Mouse (Mus musculus): ENCODE measurements around the gene Bmpr1a.

Gene Bmpr1a

DNA sequence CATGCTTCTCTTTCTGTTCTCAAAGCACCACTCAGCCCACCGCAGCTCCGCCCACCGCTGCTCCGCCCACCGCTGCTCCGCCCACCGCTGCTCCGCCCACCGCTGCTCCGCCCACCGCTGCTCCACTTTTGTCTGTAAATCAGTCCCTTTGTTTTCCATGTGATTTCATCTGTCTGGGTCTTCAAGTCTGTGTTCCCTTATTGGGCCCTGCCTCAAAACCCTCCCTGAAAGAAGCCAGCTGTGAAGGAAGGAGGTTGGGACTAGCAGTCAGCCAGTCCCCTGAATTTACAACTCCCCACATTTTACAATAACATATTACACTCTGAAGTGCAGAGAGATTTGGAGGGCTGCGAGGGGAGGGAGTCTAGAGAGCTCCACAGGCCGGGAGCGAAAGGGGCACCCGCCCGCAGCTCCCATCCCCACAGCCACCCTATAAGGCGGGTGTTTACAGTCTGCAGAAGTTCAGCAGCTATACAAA is 37.6 kb upstream of the Bmpr1a start:
- H3K4me1 ChIP-seq (replicated peaks; ENCODE audit: low read depth, low read length): peaks cover 34% of the 10 kb centered on the region
- H3K4me3 ChIP-seq (replicated peaks; ENCODE audit: low read length): peak overlapping the region; percentile 62
- no peaks in the 10 kb centered on the region for H3K36me3 ChIP-seq (ENCODE audit: insufficient read depth, low read length)
- TF ChIP-seq POU5F1 (IDR thresholded peaks at IDR 0.05; ENCODE audit: borderline replicate concordance, low read length) (no peak), CTCF (conservative IDR thresholded peaks at IDR 0.05; ENCODE audit: low read length) (no peak), NANOG (IDR thresholded peaks at IDR 0.05; ENCODE audit: borderline replicate concordance, low read length) (no peak)
- peaks cover 15% of the 10 kb centered on the region for H3K27me3 ChIP-seq (ENCODE audit: insufficient read depth, low read length)
- H3K9me3 ChIP-seq (ENCODE audit: low read length): no peaks in the 10 kb centered on the region

DNA sequence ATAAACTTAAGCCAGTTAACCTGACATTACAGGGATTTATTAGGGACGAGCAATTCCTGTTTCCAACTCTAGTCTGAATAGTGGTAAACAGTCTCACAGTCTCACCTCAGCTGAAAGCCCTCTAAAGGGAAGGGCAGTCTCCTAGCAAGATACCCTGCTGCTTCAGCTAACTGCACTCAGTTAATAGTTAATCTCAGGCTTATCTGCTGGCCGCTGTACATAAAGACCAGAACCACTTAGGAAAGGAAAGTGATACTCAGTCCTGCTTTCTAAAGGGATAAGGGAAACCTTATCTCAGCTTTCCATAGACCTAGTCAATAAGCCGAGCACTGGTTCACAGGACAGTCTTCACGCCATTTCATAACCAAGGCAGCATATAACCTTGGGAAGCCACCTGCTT is 32.7 kb upstream of the Bmpr1a start:
- no peak for TF ChIP-seq CTCF (conservative IDR thresholded peaks at IDR 0.05; ENCODE audit: low read length)
- no peak for TF ChIP-seq POU5F1 (IDR thresholded peaks at IDR 0.05; ENCODE audit: borderline replicate concordance, low read length)
- TF ChIP-seq NANOG (IDR thresholded peaks at IDR 0.05; ENCODE audit: borderline replicate concordance, low read length): no peak
- H3K36me3 ChIP-seq (ENCODE audit: insufficient read depth, low read length): no peaks in the 10 kb centered on the region
- H3K4me1 ChIP-seq (replicated peaks; ENCODE audit: low read depth, low read length): peaks cover 6% of the 10 kb centered on the region; the same call in 1 of the 2 replicates
- no peaks in the 10 kb centered on the region for H3K9me3 ChIP-seq (ENCODE audit: low read length)
- H3K4me3 ChIP-seq (replicated peaks; ENCODE audit: low read length): no peak overlapping the region
- no peaks in the 10 kb centered on the region for H3K27me3 ChIP-seq (ENCODE audit: insufficient read depth, low read length)

DNA sequence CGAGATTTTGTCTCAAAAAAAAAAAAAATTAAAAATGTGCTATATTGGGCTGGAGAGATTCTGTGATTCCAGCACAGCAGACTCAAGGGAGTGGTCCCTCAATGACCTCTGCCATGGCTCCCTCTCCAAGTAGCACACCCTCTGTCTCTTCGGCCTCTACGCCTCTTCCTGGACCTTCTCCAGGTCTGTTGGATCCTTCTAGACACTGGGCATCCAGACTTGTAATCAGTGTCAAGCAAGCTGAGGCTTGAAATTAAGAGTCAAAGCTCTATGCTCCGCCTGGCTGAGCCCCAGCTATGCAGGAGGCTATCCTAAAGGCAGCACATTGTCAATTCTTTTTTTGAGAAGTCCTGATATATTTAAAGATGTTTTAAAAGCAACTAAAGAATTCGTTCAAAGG is 30.4 kb upstream of the Bmpr1a start:
- Histone ChIP-seq H3K9me3 (ENCODE audit: low read length) (no peaks in the 10 kb centered on the region), H3K4me3 (replicated peaks; ENCODE audit: low read length) (no peak overlapping the region), H3K4me1 (replicated peaks; ENCODE audit: low read depth, low read length) (peaks cover 5% of the 10 kb centered on the region), H3K27me3 (ENCODE audit: insufficient read depth, low read length) (no peaks in the 10 kb centered on the region), H3K36me3 (ENCODE audit: insufficient read depth, low read length) (no peaks in the 10 kb centered on the region)
- TF ChIP-seq NANOG (IDR thresholded peaks at IDR 0.05; ENCODE audit: borderline replicate concordance, low read length) (no peak), POU5F1 (IDR thresholded peaks at IDR 0.05; ENCODE audit: borderline replicate concordance, low read length) (no peak), CTCF (conservative IDR thresholded peaks at IDR 0.05; ENCODE audit: low read length) (no peak)

DNA sequence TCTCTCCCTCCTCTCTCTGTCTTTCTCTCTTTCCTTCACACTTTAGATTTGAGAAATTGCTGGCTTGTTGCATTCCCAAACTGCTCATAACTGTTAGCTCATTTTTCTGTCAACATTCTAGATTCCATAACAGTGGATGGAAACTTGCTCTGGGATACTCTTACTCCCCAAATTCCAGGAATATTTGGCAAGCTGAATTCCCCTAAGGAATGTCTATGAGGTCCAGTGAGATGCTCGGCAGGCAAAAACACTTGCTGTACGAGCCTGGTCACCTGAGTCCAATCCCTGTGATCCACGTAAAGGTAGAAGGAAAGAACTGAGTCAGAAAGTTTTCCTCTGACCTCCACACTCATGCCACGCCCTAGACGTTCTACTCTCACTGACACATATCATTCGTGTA is 29.4 kb upstream of the Bmpr1a start:
- TF ChIP-seq POU5F1 (IDR thresholded peaks at IDR 0.05; ENCODE audit: borderline replicate concordance, low read length): no peak
- TF ChIP-seq NANOG (IDR thresholded peaks at IDR 0.05; ENCODE audit: borderline replicate concordance, low read length): no peak
- no peak for TF ChIP-seq CTCF (conservative IDR thresholded peaks at IDR 0.05; ENCODE audit: low read length)
- Histone ChIP-seq H3K9me3 (ENCODE audit: low read length) (no peaks in the 10 kb centered on the region), H3K36me3 (ENCODE audit: insufficient read depth, low read length) (no peaks in the 10 kb centered on the region), H3K4me1 (replicated peaks; ENCODE audit: low read depth, low read length) (peaks cover 15% of the 10 kb centered on the region), H3K27me3 (ENCODE audit: insufficient read depth, low read length) (no peaks in the 10 kb centered on the region), H3K4me3 (replicated peaks; ENCODE audit: low read length) (no peak overlapping the region)

DNA sequence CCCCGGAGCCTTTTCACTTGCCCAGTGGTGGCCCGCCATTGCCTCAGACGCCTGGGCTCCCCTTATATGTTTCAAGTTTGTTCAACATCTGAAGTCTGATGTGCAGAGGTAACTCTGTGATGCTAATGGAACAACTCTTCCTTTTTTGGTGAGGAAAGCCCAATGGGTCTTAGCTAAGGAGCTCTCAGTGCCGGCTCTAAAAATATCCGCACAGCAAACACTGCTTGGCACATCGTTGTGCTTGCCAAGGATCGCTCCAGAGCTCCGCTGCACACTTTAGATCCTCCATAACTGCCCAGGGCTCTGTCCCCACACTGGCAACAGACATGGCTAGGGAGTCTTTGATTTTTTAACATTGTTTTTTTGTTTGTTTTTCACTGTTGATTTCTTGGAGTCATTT is 25.7 kb upstream of the Bmpr1a start:
- no peaks in the 10 kb centered on the region for H3K9me3 ChIP-seq (ENCODE audit: low read length)
- peaks cover 24% of the 10 kb centered on the region for H3K4me1 ChIP-seq (replicated peaks; ENCODE audit: low read depth, low read length)
- H3K4me3 ChIP-seq (replicated peaks; ENCODE audit: low read length): peak overlapping the region; percentile 42
- TF ChIP-seq CTCF (conservative IDR thresholded peaks at IDR 0.05; ENCODE audit: low read length): no peak
- no peak for TF ChIP-seq NANOG (IDR thresholded peaks at IDR 0.05; ENCODE audit: borderline replicate concordance, low read length)
- no peak for TF ChIP-seq POU5F1 (IDR thresholded peaks at IDR 0.05; ENCODE audit: borderline replicate concordance, low read length)
- H3K27me3 ChIP-seq (ENCODE audit: insufficient read depth, low read length): no peaks in the 10 kb centered on the region
- H3K36me3 ChIP-seq (ENCODE audit: insufficient read depth, low read length): no peaks in the 10 kb centered on the region

DNA sequence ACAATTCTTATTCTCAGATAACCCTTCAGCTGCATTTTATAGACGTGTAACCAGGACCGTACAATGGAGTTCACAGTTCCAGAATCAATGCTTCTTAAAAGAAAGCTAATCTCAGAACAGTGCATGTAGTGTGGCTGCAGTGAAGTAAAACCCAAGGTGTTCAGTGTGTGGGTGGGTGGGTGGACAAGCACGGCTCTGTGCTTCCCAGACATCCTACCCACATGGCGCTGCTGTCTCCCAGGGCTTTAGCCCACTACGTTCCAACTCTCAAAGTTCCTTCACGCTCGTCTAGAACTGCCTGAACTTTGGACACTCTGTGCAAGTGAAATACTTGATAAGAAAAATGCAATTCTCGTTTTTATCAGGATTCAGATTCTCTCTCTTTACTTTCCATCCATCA is 19.6 kb upstream of the Bmpr1a start, which contains the start of gene 9230112D13Rik:
TSS of gene 9230112D13Rik (minus strand) at position 101 of the 400 bp plus-strand sequence.
- peaks cover 30% of the 10 kb centered on the region for H3K4me1 ChIP-seq (replicated peaks; ENCODE audit: low read depth, low read length)
- H3K27me3 ChIP-seq (ENCODE audit: insufficient read depth, low read length): no peaks in the 10 kb centered on the region
- H3K9me3 ChIP-seq (ENCODE audit: low read length): no peaks in the 10 kb centered on the region
- no peak within 1 kb of the TSS for H3K4me3 ChIP-seq (replicated peaks; ENCODE audit: low read length)
- no peaks in the 10 kb centered on the region for H3K36me3 ChIP-seq (ENCODE audit: insufficient read depth, low read length)
- no peak for TF ChIP-seq CTCF (conservative IDR thresholded peaks at IDR 0.05; ENCODE audit: low read length)
- TF ChIP-seq NANOG (IDR thresholded peaks at IDR 0.05; ENCODE audit: borderline replicate concordance, low read length): no peak
- TF ChIP-seq POU5F1 (IDR thresholded peaks at IDR 0.05; ENCODE audit: borderline replicate concordance, low read length): no peak

DNA sequence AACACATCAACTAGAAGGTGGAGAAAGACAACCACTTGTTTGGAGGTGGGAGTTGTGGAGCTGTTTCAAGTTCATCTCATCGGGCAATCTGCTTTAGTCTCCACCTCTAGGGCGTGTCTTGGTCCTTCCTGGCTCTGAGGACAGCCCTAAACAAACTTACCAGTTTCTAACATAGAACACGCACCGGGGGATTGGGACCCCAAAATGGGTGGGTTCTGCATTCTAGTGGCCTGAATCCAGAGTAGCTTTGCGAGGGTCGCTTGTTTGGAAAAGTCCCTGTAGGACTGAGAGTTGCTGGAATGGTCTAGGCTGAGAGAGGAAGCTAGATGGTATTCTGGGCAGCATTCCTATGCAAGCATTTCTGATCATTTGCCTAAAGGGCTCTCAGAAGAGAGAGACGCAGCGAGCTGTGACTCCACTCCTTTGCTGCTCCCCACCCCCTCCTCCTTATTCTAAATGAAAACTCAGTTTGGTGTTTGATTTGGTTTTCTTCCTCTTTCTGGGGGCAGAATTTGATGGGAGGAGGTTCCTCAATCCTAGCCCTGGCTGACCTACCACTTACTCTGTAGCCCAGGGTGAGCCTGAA is 14.9 kb upstream of the Bmpr1a start:
- no peaks in the 10 kb centered on the region for H3K9me3 ChIP-seq (ENCODE audit: low read length)
- no peaks in the 10 kb centered on the region for H3K27me3 ChIP-seq (ENCODE audit: insufficient read depth, low read length)
- no peaks in the 10 kb centered on the region for H3K36me3 ChIP-seq (ENCODE audit: insufficient read depth, low read length)
- no peak overlapping the region for H3K4me3 ChIP-seq (replicated peaks; ENCODE audit: low read length)
- TF ChIP-seq NANOG (IDR thresholded peaks at IDR 0.05; ENCODE audit: borderline replicate concordance, low read length): no peak
- no peak for TF ChIP-seq POU5F1 (IDR thresholded peaks at IDR 0.05; ENCODE audit: borderline replicate concordance, low read length)
- no peak for TF ChIP-seq CTCF (conservative IDR thresholded peaks at IDR 0.05; ENCODE audit: low read length)
- H3K4me1 ChIP-seq (replicated peaks; ENCODE audit: low read depth, low read length): peaks cover 17% of the 10 kb centered on the region

DNA sequence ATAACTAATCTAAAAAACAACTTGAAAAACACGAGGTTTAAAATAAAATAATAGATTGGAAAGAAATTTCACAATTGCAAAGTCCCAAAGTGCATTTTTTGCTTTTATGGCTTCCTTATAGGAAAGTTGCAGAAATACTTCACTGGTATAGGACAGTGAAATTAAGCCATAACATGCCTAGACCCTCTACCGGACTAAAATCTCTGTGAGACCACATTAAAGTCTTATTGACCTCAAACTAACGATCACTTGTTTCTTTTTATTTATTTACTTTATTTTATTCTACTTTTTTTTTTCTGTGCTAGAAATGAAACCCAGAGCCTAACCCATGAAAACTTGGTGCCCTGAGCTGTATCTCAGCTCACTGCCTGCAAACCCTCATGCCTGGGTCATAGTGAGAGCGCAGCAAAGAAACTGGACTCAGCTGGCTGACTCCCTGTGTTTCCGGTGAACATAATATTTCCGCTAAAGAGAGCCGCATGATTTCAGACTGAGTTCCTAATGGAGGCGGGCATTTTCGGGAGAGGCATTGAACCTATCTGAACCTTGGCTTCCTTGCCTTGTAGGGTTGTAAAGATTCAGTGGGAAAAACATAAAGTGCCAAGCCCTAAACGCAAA is 13.9 kb upstream of the Bmpr1a start:
- Histone ChIP-seq H3K36me3 (ENCODE audit: insufficient read depth, low read length) (no peaks in the 10 kb centered on the region), H3K4me1 (replicated peaks; ENCODE audit: low read depth, low read length) (peaks cover 13% of the 10 kb centered on the region), H3K27me3 (ENCODE audit: insufficient read depth, low read length) (no peaks in the 10 kb centered on the region), H3K9me3 (ENCODE audit: low read length) (peaks cover 3% of the 10 kb centered on the region; the same call in 1 of the 2 replicates), H3K4me3 (replicated peaks; ENCODE audit: low read length) (no peak overlapping the region)
- no peak for TF ChIP-seq CTCF (conservative IDR thresholded peaks at IDR 0.05; ENCODE audit: low read length)
- TF ChIP-seq POU5F1 (IDR thresholded peaks at IDR 0.05; ENCODE audit: borderline replicate concordance, low read length): no peak
- no peak for TF ChIP-seq NANOG (IDR thresholded peaks at IDR 0.05; ENCODE audit: borderline replicate concordance, low read length)
